Mouse (Mus musculus) adrenal gland, adult (tissue): ENCODE data around the gene Eefsec.

Experiments
- DNase-seq, 2 experiments: peaks; one replicate each; pipeline ENCODE4 v3.0.0; 2022 to 2023; ENCODE audit warnings: low spot score in 1 of 2; ENCODE audit not compliant: inconsistent age in 2 of 2

Eefsec gene

GRCm38 (mm10) chr6:88416130-88416758 lies 30.1 kb downstream of the Eefsec start:
- no peak for DNase-seq

GRCm38 (mm10) chr6:88412604-88413003 lies 33.7 kb downstream of the Eefsec start:
- no peak for DNase-seq

GRCm38 (mm10) chr6:88409492-88409891 lies 36.8 kb downstream of the Eefsec start:
- DNase-seq: no peak

GRCm38 (mm10) chr6:88400451-88400850 lies 45.9 kb downstream of the Eefsec start:
- DNase-seq: no peak

- DNase-seq: no peak
Measured at GRCm38 (mm10) chr6:88397985-88398384, 48.4 kb downstream of the Eefsec start.

- no peak for DNase-seq
Measured at GRCm38 (mm10) chr6:88388946-88389345, 57.4 kb downstream of the Eefsec start.

GRCm38 (mm10) chr6:88387836-88388724 lies 58.3 kb downstream of the Eefsec start:
- no peak for DNase-seq

- no peak for DNase-seq
Measured at GRCm38 (mm10) chr6:88384420-88385053, 61.8 kb downstream of the Eefsec start.

- DNase-seq: no peak
Measured at GRCm38 (mm10) chr6:88383734-88384133, 62.6 kb downstream of the Eefsec start.

- DNase-seq: peak; percentile 28 to 72
Measured at GRCm38 (mm10) chr6:88379756-88380155, 66.6 kb downstream of the Eefsec start.

- no peak for DNase-seq
Measured at GRCm38 (mm10) chr6:88378829-88379228, 67.5 kb downstream of the Eefsec start.

- DNase-seq: peak; percentile 51 to 79
Measured at GRCm38 (mm10) chr6:88374247-88374646, 72.1 kb downstream of the Eefsec start.

- DNase-seq: peak; percentile 20 to 75
Measured at GRCm38 (mm10) chr6:88369851-88370635, 76.3 kb downstream of the Eefsec start.

GRCm38 (mm10) chr6:88363475-88364012 lies 82.8 kb downstream of the Eefsec start:
- no peak for DNase-seq

- DNase-seq: peak; percentile 30 to 70
Measured at GRCm38 (mm10) chr6:88361096-88361495, 85.2 kb downstream of the Eefsec start.

GRCm38 (mm10) chr6:88358210-88358609 lies 88.1 kb downstream of the Eefsec start:
- no peak for DNase-seq

- DNase-seq: peak in 1 of 2 experiments; percentile 48
Measured at GRCm38 (mm10) chr6:88355866-88356265, 90.5 kb downstream of the Eefsec start.

- no peak for DNase-seq
Measured at GRCm38 (mm10) chr6:88352541-88352940, 93.8 kb downstream of the Eefsec start.

- DNase-seq: no peak
Measured at GRCm38 (mm10) chr6:88346776-88347175, 99.6 kb downstream of the Eefsec start.

- no peak for DNase-seq
Measured at GRCm38 (mm10) chr6:88345311-88345710, 101.0 kb downstream of the Eefsec start.
